Mouse (Mus musculus) lung, adult 2 months (tissue): ENCODE results near the gene Grik2.

Source experiments
- CTCF ChIP-seq: fragments of 200-500 bp; IDR thresholded peaks from 2 replicates; pipeline ENCODE4 v1.5.1; 2011; ENCODE audit warnings: mild to moderate bottlenecking, low read length, control low read depth; ENCODE audit not compliant: insufficient read depth
- POLR2A ChIP-seq: fragments of 200-500 bp; IDR thresholded peaks from 2 replicates; pipeline ENCODE4 v1.6.1; 2011; ENCODE audit warnings: low read depth, mild to moderate bottlenecking, control low read depth, low read length, borderline replicate concordance; ENCODE audit errors: extremely low read depth

- TF ChIP-seq CTCF (no peak), POLR2A (no peak)
Measured at GRCm38 (mm10) chr10:49788914-49789313, 348 bp upstream of the Grik2 start.
